12 mouse cellular contexts compared by ENCODE assay signal in the genomic region with DNA sequence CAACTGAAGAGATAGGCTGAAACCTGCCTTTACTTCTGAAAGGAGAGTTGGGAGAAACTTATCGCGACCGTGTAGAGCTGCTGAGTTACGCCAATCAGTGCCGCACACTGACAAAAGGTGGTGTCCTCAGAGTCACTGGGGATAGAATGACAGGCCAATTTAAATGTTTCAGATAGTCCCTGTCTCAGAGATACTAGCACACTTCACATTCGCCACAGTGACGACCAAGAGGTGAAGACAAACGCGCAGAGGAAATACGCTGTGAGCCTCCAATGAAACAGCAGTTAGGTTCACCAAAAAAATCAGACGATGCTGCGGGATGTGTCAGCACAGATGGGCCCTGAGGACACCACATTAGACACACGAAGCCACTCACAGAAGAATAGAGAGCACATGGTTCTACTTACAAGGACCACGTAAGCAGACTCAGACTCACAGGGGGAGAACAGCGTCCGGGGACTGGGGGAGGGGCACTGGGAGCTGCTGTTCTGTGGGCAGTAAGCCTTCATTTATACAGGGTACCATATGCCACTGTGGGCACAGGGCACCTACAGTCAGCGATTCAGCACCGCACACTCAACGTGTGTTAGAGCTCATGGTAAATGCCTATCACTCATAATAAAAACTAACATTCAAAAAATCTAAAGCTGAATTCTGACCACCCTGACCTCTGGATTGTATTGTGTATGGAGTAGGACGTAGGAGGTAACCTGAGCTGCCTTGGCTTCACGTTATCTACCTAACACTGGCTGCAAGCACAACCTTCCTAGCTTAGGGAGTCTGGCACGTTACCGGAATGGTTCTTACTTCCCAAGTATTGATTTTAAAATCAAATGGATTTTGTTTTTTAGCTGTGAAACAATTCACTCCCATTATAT.
DNase-seq lines count a peak whose midpoint lies in the region; ATAC-seq and TF ChIP-seq lines count a peak whose summit lies in the region.
"Had no signal": no experiment of that assay in that cellular context is flagged by ENCODE, and none has a peak within 500 bp of the region (broad histone marks: within the 10 kb centered on the region; RNA-seq: fewer than 3 reads in every experiment).

No protein-coding gene starts in this region.

- no peak for TF ChIP-seq CTCF in brain, embryonic 14.5 days (IDR thresholded peaks at IDR 0.05; ENCODE audit: borderline replicate concordance, extremely low read depth, insufficient read depth, insufficient read length)

- no peaks in the 10 kb centered on the region for H3K9me3 ChIP-seq in heart, embryonic 15.5 days (replicated peaks)
- no peaks in the 10 kb centered on the region for H3K9me3 ChIP-seq in embryonic facial prominence, embryonic 14.5 days (ENCODE audit: control insufficient read depth, low read length)
- no peaks in the 10 kb centered on the region for H3K9me3 ChIP-seq in limb, embryonic 10.5 days (replicated peaks)

- no peak overlapping the region for H3K4me3 ChIP-seq in heart, embryonic 15.5 days
- no peak overlapping the region for H3K4me3 ChIP-seq in embryonic facial prominence, embryonic 14.5 days (ENCODE audit: low read depth, low read length)
- H3K4me3 ChIP-seq in limb, embryonic 10.5 days: no peak overlapping the region

- 51% methylated on average over 23 of the region's 23 CpGs for WGBS in heart, embryonic 15.5 days
- WGBS in embryonic facial prominence, embryonic 14.5 days: 44% methylated on average over 23 of the region's 23 CpGs
- 63% methylated on average over 23 of the region's 23 CpGs for WGBS in limb, embryonic 10.5 days

- peak overlapping the region; percentile 28 for H3K4me2 ChIP-seq in heart, embryonic 15.5 days
- no peak overlapping the region; the same call in 1 of the 2 replicates for H3K4me2 ChIP-seq in embryonic facial prominence, embryonic 14.5 days (ENCODE audit: low read depth, low read length)

- H3K27me3 ChIP-seq in heart, embryonic 15.5 days: no peaks in the 10 kb centered on the region
- no peaks in the 10 kb centered on the region for H3K27me3 ChIP-seq in embryonic facial prominence, embryonic 14.5 days (replicated peaks; ENCODE audit: control insufficient read depth, insufficient read depth, low read length)
- no peaks in the 10 kb centered on the region for H3K27me3 ChIP-seq in limb, embryonic 10.5 days (ENCODE audit: low read depth, poor library complexity, severe bottlenecking)

- peaks cover 6% of the 10 kb centered on the region; the same call in 1 of the 2 replicates for H3K36me3 ChIP-seq in heart, embryonic 15.5 days
- H3K36me3 ChIP-seq in embryonic facial prominence, embryonic 14.5 days (ENCODE audit: control insufficient read depth, insufficient read depth, low read length): 0 out of 2 replicates have a peak, but pooled peaks cover 6% of the 10 kb centered on the region
- H3K36me3 ChIP-seq in limb, embryonic 10.5 days: peaks cover 12% of the 10 kb centered on the region

- no peak for ATAC-seq in heart, embryonic 15.5 days (replicated peaks; ENCODE audit: insufficient number of reproducible peaks, insufficient read depth, low FRiP score, low read depth)
- ATAC-seq in embryonic facial prominence, embryonic 14.5 days (ENCODE audit: low read depth): peak; percentile 60

- no peak overlapping the region for H3K27ac ChIP-seq in heart, embryonic 15.5 days
- H3K27ac ChIP-seq in embryonic facial prominence, embryonic 14.5 days (replicated peaks; ENCODE audit: low read depth, low read length): no peak overlapping the region
- H3K27ac ChIP-seq in limb, embryonic 10.5 days: peak overlapping the region; percentile 21; the same call in 1 of the 2 replicates

- no peak for DNase-seq in heart, adult 18-20 months
- peak; percentile 65 for DNase-seq in brain, embryonic 14.5 days (ENCODE audit: low read depth)
- DNase-seq in embryonic facial prominence, embryonic 14.5 days (ENCODE audit: low spot score): peak; percentile 62
- no peak for DNase-seq in limb, embryonic 10.5 days (ENCODE audit: low spot score)
- no peak for DNase-seq in cerebellum, postnatal 25 days
- no peak for DNase-seq in yolk sac, embryonic 10.5 days (ENCODE audit: low spot score)
- no peak for DNase-seq in gastrocnemius, adult 8-10 months (ENCODE audit: low spot score in 2 of 2)
- DNase-seq: cerebellum, adult 9-11 months; gastrocnemius, postnatal 36 days; kidney, postnatal 14 days; lung, postnatal 36 days had no signal

- H3K9ac ChIP-seq in heart, embryonic 15.5 days: no peak overlapping the region
- H3K9ac ChIP-seq in embryonic facial prominence, embryonic 14.5 days (ENCODE audit: low read depth, low read length): no peak overlapping the region

- no peak for TF ChIP-seq POLR2A in brain, embryonic 14.5 days (IDR thresholded peaks at IDR 0.05; ENCODE audit: borderline replicate concordance, extremely low read depth, insufficient read depth, insufficient read length, poor library complexity, severe bottlenecking)

- peaks cover 35% of the 10 kb centered on the region for H3K4me1 ChIP-seq in heart, embryonic 15.5 days (replicated peaks)
- peaks cover 23% of the 10 kb centered on the region for H3K4me1 ChIP-seq in embryonic facial prominence, embryonic 14.5 days (ENCODE audit: control insufficient read depth, insufficient read depth, low read length)
- H3K4me1 ChIP-seq in limb, embryonic 10.5 days: peaks cover 37% of the 10 kb centered on the region

Comparison
In these comparisons a context has a peak if more than half of its experiments do, and no peak if none do; other contexts are left out.
1. DNase-seq: peak in brain, embryonic 14.5 days (single experiment) and embryonic facial prominence, embryonic 14.5 days (single experiment); none in heart, adult 18-20 months (0 of 2), limb, embryonic 10.5 days (single experiment), cerebellum, postnatal 25 days (0 of 2), yolk sac, embryonic 10.5 days (single experiment) and gastrocnemius, adult 8-10 months (0 of 2).